Mouse (Mus musculus): ENCODE results near the gene Pi4kb.
A peak's percentile ranks its signal among the peaks of the same experiment; 100 is the strongest.
"Not testable (repeated sequence)": the region's sequence is repeated elsewhere in the genome, so short reads cannot be mapped to it uniquely, and the experiment has no call there.

The Pi4kb gene

GRCm38 (mm10) chr3:95015337-95015872 is 40.9 kb downstream of the Pi4kb start, which contains the start of gene Zfp687:
Gene Zfp687, minus strand, starts transcription at chr3:95015448.
- peak; percentile 99 for DNase-seq (ENCODE audit: low read depth, low spot score)

- peak; percentile 91 for DNase-seq (ENCODE audit: low read depth, low spot score)
These were observed 41.5 kb downstream of the Pi4kb start for GRCm38 (mm10) chr3:95015891-95016531.

- no peak for DNase-seq (ENCODE audit: low read depth, low spot score)
These were observed 42.1 kb downstream of the Pi4kb start for GRCm38 (mm10) chr3:95016532-95017056.

GRCm38 (mm10) chr3:95018741-95019140 is 44.2 kb downstream of the Pi4kb start:
- no peak for DNase-seq (ENCODE audit: low read depth, low spot score)

- not testable (repeated sequence) for DNase-seq (ENCODE audit: low read depth, low spot score)
These were observed 46.4 kb downstream of the Pi4kb start for GRCm38 (mm10) chr3:95020956-95021355.

GRCm38 (mm10) chr3:95024551-95024950 is 50.0 kb downstream of the Pi4kb start:
- DNase-seq (ENCODE audit: low read depth, low spot score) = no peak

- no peak for DNase-seq (ENCODE audit: low read depth, low spot score)
These were observed 50.7 kb downstream of the Pi4kb start for GRCm38 (mm10) chr3:95025202-95025601.

GRCm38 (mm10) chr3:95027057-95027645 is 52.6 kb downstream of the Pi4kb start:
- DNase-seq (ENCODE audit: low read depth, low spot score) = no peak

- DNase-seq (ENCODE audit: low read depth, low spot score) = no peak
These were observed 53.2 kb downstream of the Pi4kb start for GRCm38 (mm10) chr3:95027701-95028100.

GRCm38 (mm10) chr3:95028603-95029002 is 54.1 kb downstream of the Pi4kb start:
- DNase-seq (ENCODE audit: low read depth, low spot score) = no peak

GRCm38 (mm10) chr3:95029291-95029827 is 54.8 kb downstream of the Pi4kb start:
- DNase-seq (ENCODE audit: low read depth, low spot score) = not testable (repeated sequence)

GRCm38 (mm10) chr3:95029953-95030352 is 55.4 kb downstream of the Pi4kb start:
- DNase-seq (ENCODE audit: low read depth, low spot score) = no peak

- no peak for DNase-seq (ENCODE audit: low read depth, low spot score)
These were observed 67.1 kb downstream of the Pi4kb start for GRCm38 (mm10) chr3:95041625-95042024.

GRCm38 (mm10) chr3:95042166-95042837 is 67.8 kb downstream of the Pi4kb start, which contains the start of gene Psmd4:
Gene Psmd4, minus strand, starts transcription at chr3:95042614.
- peak; percentile 93 for DNase-seq (ENCODE audit: low read depth, low spot score)

GRCm38 (mm10) chr3:95042838-95043229 is 68.3 kb downstream of the Pi4kb start:
- DNase-seq (ENCODE audit: low read depth, low spot score) = no peak

GRCm38 (mm10) chr3:95043251-95043650 is 68.7 kb downstream of the Pi4kb start:
- no peak for DNase-seq (ENCODE audit: low read depth, low spot score)

- DNase-seq (ENCODE audit: low read depth, low spot score) = no peak
These were observed 72.0 kb downstream of the Pi4kb start for GRCm38 (mm10) chr3:95046462-95047057.

GRCm38 (mm10) chr3:95047914-95048313 is 73.4 kb downstream of the Pi4kb start:
- DNase-seq (ENCODE audit: low read depth, low spot score) = no peak

- peak; percentile 14 for DNase-seq (ENCODE audit: low read depth, low spot score)
These were observed 78.4 kb downstream of the Pi4kb start for GRCm38 (mm10) chr3:95052959-95053358.

- DNase-seq (ENCODE audit: low read depth, low spot score) = no peak
These were observed 79.2 kb downstream of the Pi4kb start for GRCm38 (mm10) chr3:95053701-95054100.

- no peak for DNase-seq (ENCODE audit: low read depth, low spot score)
These were observed 80.1 kb downstream of the Pi4kb start for GRCm38 (mm10) chr3:95054481-95055260.
